Mouse (Mus musculus) erythroid progenitor cell, adult 5-6 weeks (primary cell): Measurements from ENCODE around the gene Fuom. TPM values are rescaled to one million over a fixed set of nuclear protein-coding genes. Genes with fewer than 3 reads are reported as not detected.

Experiments used
- ATAC-seq: replicated peaks from 2 replicates; pipeline ENCODE4 v1.8.0; 2016; ENCODE audit warnings: moderate number of reproducible peaks, mild to moderate bottlenecking, moderate TSS enrichment, inconsistent platforms; ENCODE audit not compliant: poor library complexity, low FRiP score, severe bottlenecking
- total RNA-seq, 2 experiments: library from RNA; stranded (forward) in 1 of 2; stranded (reverse) in 1 of 2; fragments of 150-400 nt in 1 of 2; fragments of 186-747, 209-891 nt in 1 of 2; gene quantifications; 2 replicates each; pipeline versions ENCODE4 v1.2.3 to v1.2.4; 2015 to 2017; ENCODE audit warnings: low replicate concordance in 2 of 2

Fuom gene
- total RNA-seq, 2 experiments from 2014 or later = not detected

- ATAC-seq = no peak
These were observed 9.7 kb upstream of the Fuom start for GRCm38 (mm10) chr7:140111943-140112342.

GRCm38 (mm10) chr7:140104009-140104408, 1.8 kb upstream of the Fuom start:
- ATAC-seq = no peak

DNA sequence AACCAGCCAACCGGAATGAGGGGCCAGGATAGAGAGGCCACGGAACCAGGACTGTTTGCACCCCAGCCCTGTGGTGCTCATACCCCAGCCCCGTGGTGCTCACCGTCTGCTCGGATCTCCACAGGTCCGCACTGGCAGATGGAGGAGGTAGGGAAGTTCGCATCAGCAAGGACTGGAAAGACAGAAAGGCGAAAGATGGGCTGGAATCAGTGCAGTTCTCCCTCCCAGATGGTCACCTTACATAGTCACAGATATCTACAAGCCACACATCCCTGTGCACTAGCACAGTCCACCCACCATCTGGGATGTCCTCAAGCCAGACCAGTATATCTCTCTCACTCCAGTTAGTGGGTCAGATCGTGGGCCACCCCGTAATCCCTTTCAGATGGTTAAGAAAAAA, 743 bp downstream of the Fuom start:
- ATAC-seq = no peak

DNA sequence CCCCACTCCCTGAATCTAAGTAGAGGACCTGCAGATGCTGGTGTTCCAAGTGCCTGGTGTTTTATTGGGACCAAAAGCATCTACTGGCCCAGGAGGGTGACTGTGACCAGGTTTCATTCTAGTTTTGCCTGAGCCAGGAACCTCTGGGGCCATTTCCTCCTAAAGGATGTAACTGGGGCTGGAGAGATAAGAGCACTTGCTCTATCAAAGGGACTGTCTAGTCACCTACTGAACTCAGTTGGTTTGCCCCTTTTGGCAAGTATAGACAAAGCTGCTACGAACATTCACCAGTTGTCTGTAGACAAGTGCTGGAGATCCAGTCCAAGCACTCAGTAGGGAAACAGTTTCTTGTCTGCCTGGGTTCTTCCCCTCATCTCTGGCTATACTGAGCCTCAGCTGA, 3.8 kb downstream of the Fuom start:
- ATAC-seq = no peak

GRCm38 (mm10) chr7:140096055-140096454, 6.2 kb downstream of the Fuom start:
- no peak for ATAC-seq

- ATAC-seq = no peak
These were observed 6.7 kb downstream of the Fuom start for GRCm38 (mm10) chr7:140095556-140095955.

DNA sequence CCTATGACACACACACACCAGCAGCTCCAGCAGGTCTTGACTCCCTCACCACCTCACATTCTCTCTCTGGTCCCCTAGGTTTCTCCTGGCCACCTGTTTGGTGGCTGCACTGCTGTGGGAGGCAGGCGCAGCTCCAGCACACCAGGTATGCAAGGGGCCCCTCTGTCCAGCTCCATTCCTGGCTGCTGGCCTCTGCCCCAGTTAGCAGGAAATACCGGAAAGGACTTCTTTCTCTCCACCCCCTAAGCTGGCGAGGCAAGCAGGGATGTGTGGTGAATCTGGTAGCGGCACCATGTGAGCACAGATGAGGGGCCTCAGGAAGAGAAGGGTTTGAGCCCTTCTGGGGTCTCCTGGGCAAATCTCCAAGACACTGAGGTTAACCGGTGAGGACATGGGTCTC, 7.3 kb downstream of the Fuom start:
- ATAC-seq = no peak

DNA sequence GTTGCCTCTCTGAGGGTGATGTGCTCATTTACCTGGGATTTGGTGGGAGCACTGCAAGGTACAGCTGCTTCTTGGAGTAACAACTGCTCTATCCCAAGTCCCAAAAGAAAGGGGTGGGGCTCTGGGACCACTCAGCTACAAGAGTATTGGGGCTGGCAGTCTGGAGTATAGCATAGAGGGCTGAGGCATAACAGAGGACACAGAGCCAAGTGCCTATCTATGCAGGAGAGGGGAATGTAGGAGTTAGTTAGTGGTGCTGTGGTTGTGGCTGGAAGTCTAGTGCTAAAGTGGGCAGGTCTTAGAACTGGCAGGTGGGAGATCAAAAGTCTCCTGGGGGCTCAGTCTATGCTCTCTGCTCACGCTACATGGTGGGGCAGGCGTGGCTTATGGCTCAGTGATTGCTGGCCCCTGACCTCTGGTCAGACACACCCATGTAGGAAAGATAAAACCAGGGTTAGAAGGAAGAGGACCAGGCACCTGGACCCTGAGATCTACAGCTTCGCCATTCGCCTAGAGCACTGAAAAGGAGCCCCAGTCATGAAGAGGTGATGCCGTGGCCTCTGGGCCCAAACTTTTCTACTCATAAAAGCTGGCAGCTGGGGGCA, 9.2 kb downstream of the Fuom start, which contains the start of gene Prap1:
Gene Prap1 (plus strand): TSS at position 472 of the 605 bp plus-strand sequence.
- ATAC-seq = no peak

DNA sequence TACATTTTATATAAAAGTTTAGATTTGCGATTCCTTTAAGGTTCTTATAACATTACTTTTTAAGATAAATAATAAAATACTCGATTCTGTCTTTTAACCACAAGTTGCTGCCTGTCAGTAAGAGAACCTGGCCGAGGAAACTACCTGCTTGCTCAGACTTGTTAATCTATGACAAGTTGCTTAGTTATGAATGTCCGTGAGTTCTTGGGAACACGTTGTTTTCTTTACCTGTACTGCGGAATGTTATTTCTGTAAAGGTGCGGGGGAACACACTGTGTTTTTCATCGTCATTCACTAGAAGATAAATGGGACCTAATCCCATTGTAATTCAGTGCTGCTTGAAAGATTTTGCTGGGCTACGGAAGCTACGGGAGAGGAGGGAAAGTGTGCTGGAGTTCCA, 11.6 kb downstream of the Fuom start:
- no peak for ATAC-seq

DNA sequence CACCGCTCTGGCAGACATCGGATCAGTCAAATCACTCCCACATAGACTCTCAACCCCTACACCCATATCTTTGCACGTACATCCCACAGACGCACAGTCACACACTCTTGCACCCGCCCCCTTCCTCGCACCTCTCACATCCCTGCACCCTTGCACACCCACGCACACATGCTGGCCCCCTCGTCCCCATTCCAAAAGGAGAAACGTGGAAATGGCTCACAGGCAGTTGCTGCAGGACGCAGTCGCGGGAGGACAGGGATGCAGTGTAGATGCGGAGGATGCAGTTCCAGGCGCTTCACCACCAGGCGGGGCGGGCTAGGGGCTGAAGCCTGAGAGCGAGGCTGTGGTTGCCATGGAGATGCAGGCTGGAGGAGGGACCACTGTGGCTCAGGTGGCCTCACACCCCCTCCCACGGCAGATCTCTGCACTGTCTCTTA, 20.0 kb downstream of the Fuom start, which contains the start of gene Caly:
Gene Caly (minus strand): TSS at position 307 of the 437 bp plus-strand sequence.
- ATAC-seq = no peak

GRCm38 (mm10) chr7:140081408-140082241, 20.6 kb downstream of the Fuom start:
- no peak for ATAC-seq

DNA sequence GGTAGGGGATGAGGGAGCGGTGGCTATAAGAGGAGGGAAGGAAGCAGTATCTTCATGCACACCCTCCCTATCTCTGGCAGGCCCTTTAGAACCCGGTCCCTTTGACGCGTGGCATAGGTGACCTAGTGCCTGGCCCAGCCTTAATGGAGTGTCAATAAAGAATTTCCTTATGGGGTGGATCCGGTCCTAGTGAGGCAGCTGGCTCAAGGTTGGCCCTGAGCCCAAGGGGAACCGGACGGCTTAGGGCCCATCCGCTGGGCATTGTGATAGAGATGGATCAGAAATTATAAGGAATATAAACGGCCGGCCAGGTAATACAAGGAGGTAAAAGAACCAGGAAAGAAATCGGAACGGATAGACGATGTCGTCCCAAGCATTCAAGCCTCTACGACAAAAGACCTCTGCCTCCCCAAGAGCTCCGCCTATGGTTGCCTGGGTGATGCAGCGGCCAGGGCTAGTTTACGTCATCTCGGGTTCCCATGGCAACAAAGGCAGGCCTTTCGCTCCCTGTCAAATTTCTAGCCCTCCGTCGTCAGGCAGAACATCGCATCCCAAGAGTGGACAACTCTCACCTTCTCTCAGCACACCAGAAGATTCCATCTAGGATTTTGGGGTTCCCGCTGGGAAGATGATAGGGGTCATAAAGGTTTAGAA, 21.6 kb downstream of the Fuom start:
- no peak for ATAC-seq

GRCm38 (mm10) chr7:140078711-140079110, 23.5 kb downstream of the Fuom start:
- ATAC-seq = no peak

GRCm38 (mm10) chr7:140077698-140078097, 24.5 kb downstream of the Fuom start:
- ATAC-seq = no peak

- ATAC-seq = peak; percentile 40
These were observed 32.1 kb downstream of the Fuom start for GRCm38 (mm10) chr7:140070042-140070711.

DNA sequence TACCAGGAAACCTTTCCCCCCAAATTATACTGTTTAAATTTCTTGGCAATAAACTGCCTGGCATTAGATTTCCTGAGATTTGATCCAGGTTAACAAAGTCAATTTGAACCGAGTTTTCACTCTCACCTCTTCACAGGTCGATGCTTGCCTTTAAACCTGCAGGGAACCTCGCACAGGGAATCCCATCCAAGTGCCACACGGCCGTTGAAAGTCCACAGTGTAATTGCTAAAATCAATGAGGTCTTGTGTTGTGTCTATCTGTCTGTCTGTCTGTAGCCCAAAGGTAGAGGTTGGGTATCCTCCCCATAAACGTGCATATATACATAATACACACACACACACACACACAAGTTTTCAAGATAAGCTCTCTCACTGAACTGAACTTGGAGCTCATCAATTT, 34.8 kb downstream of the Fuom start:
- no peak for ATAC-seq

GRCm38 (mm10) chr7:140063092-140063491, 39.1 kb downstream of the Fuom start:
- ATAC-seq = no peak

GRCm38 (mm10) chr7:140062307-140062706, 39.9 kb downstream of the Fuom start:
- no peak for ATAC-seq

- ATAC-seq = no peak
These were observed 40.5 kb downstream of the Fuom start for GRCm38 (mm10) chr7:140061832-140062130.
